Mouse (Mus musculus) layer of hippocampus, adult 2 months (tissue): ENCODE measurements around the gene Nlrp14. TPM values are rescaled to one million over a fixed set of nuclear protein-coding genes. Genes with fewer than 3 reads are reported as not detected.
A peak's percentile ranks its signal among the peaks of the same experiment; 100 is the strongest.
"Not testable (repeated sequence)": the region's sequence is repeated elsewhere in the genome, so short reads cannot be mapped to it uniquely, and the experiment has no call there.

Source experiments
- DNase-seq, 2 experiments: peaks; one replicate each; pipeline ENCODE4 v3.0.0; 2022; ENCODE audit warnings: low spot score in 2 of 2
- H3K27ac ChIP-seq: fragments of 200-600 bp; 2 replicates; pipeline ENCODE4 v1.8.1; 2022
- H3K4me3 ChIP-seq: fragments of 200-600 bp; 2 replicates; pipeline ENCODE4 v1.8.1; 2022; ENCODE audit warnings: mild to moderate bottlenecking
- CTCF ChIP-seq: fragments of 200-600 bp; conservative IDR thresholded peaks from 2 replicates; pipeline ENCODE4 v1.8.1; 2022; ENCODE audit warnings: antibody characterized with exemption, mild to moderate bottlenecking, moderate library complexity
- long read RNA-seq, 2 experiments: library from polyadenylated mRNA; stranded (forward); transcript quantifications; one replicate each; pipeline ENCODE4 v2.0.0; 2021; ENCODE audit warnings: borderline mapping rate in 2 of 2
- total RNA-seq, 2 experiments: library from RNA; stranded (reverse); gene quantifications; 2 replicates each; pipeline ENCODE4 v1.2.3; 2021

Nlrp14 gene
- not detected for total RNA-seq
- long read RNA-seq, experiment 1 = 0 reads
- long read RNA-seq, experiment 2 = 0 reads

- no peak for TF ChIP-seq CTCF
- Histone ChIP-seq H3K4me3 (no peak within 1 kb of the TSS), H3K27ac (no peak within 1 kb of the TSS)
- DNase-seq = no peak
These were observed at the start of gene Nlrp14 for GRCm38 (mm10) chr7:107166690-107167089. Gene Nlrp14 (plus strand): TSS chr7:107166990.

- not testable (repeated sequence) for H3K4me3 ChIP-seq, DNase-seq, H3K27ac ChIP-seq
These were observed 35.8 kb upstream of the Nlrp14 start, which contains the start of gene Olfr715 for GRCm38 (mm10) chr7:107130983-107131382. Gene Olfr715 (minus strand): TSS chr7:107131083.

DNA sequence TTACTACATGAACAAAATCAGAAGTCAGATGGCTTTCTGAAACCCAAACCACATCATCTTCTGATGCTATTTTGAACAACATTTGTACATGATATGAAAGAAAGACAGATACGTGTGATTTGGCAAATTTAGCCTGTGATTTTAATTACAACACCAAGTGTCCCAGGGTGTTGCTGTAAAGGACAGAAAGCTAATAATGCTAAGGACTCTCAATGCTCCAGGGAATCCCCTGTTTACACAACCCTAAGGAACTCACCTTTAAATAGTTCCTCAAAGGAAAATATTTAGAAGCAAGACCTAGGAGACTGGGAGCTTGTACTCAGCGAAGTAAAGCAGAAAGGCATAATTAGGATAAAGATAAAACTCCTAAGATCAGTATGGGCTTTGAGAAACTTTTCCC is 28.8 kb upstream of the Nlrp14 start, which contains the start of gene Olfr716:
Gene Olfr716 (plus strand): TSS at position 301 of the 400 bp plus-strand sequence.
- DNase-seq, H3K27ac ChIP-seq: not testable (repeated sequence)

DNA sequence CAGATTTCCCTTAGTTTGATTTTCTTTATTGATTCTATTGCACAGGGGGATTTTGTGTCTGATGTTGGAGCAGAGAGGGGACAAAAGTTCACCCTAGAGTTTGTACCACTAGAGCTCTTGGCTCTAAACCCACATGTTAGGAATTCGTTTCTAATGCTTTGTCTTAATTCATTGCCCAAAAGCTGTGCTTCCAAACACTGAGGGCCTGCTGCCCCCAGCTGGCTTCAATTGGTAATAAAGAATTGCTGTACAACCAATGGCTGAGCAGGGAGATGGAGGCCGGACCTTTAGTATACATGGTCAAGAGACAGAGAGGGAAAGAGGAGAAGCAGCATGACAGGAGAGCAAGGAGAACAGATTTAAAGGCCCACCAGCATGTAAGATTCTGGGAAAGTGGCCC is 13.6 kb downstream of the Nlrp14 start:
- Histone ChIP-seq H3K27ac (no peak overlapping the region), H3K4me3 (no peak overlapping the region)
- TF ChIP-seq CTCF = no peak
- no peak for DNase-seq

More for the DNA sequence above, 28.8 kb upstream of the Nlrp14 start, which contains the start of gene Olfr716:
- H3K4me3 ChIP-seq = not testable (repeated sequence)

DNA sequence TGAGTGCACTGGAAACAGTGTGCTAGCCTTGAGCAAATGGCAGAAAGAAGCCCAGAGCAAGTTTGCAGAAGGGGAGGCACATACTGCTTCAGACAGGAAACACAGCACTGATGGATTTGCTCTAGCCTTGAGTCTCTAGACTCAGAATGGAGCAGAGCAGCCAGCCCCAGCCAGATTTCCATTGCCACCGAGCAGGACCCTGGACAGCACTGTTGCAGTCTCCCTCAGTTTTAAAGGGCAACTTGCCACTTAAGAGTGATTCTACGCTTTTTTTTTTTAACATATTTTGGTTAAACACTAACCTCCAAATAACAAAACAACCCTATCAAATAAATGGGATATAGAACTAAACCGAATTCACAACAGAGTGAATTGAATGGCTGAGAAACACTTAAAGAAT is 35.0 kb downstream of the Nlrp14 start:
- Histone ChIP-seq H3K4me3 (no peak overlapping the region), H3K27ac (no peak overlapping the region)
- DNase-seq = no peak
- TF ChIP-seq CTCF = no peak

GRCm38 (mm10) chr7:107207843-107208242 is 41.1 kb downstream of the Nlrp14 start:
- DNase-seq = no peak
- H3K4me3 ChIP-seq = no peak overlapping the region
- H3K27ac ChIP-seq = no peak overlapping the region
- TF ChIP-seq CTCF = no peak

GRCm38 (mm10) chr7:107209204-107209860 is 42.5 kb downstream of the Nlrp14 start, which contains the start of gene Rbmxl2:
Gene Rbmxl2 (plus strand): TSS chr7:107209445.
- no peak for TF ChIP-seq CTCF
- Histone ChIP-seq H3K4me3 (no peak within 1 kb of the TSS), H3K27ac (no peak within 1 kb of the TSS)
- no peak for DNase-seq

- no peak for TF ChIP-seq CTCF
- Histone ChIP-seq H3K27ac (no peak overlapping the region), H3K4me3 (no peak overlapping the region)
- no peak for DNase-seq
These were observed 43.4 kb downstream of the Nlrp14 start for GRCm38 (mm10) chr7:107210126-107210576.

- Histone ChIP-seq H3K27ac (no peak overlapping the region), H3K4me3 (no peak overlapping the region)
- peak in 1 of 2 experiments; percentile 9 for DNase-seq
- TF ChIP-seq CTCF = peak; percentile 74
These were observed 48.9 kb downstream of the Nlrp14 start for GRCm38 (mm10) chr7:107215723-107216122.

- DNase-seq = no peak
- Histone ChIP-seq H3K27ac (no peak overlapping the region), H3K4me3 (no peak overlapping the region)
- TF ChIP-seq CTCF = peak; percentile 59
These were observed 50.1 kb downstream of the Nlrp14 start for GRCm38 (mm10) chr7:107216845-107217244.

DNA sequence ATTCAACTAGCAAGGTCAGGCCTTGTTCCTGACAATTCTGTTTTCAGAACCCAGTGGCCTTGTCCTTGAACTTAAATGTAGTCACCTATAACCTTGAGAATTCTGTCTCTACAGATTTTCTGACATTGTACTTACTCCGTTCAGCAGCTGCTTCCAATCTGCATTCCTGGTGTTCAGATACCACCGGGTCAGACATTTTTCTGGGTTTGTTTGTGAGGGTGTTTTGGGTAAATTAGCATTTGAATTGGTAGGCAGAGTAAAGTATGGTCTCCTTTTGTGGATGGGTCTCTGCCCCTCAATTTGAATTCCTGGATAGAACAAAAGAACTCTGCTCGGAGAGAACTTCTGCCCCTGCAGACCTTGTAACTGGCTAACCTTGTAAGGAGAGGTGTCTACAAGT is 70.1 kb downstream of the Nlrp14 start:
- no peak for DNase-seq
- no peak for TF ChIP-seq CTCF
- Histone ChIP-seq H3K4me3 (no peak overlapping the region), H3K27ac (no peak overlapping the region)

DNA sequence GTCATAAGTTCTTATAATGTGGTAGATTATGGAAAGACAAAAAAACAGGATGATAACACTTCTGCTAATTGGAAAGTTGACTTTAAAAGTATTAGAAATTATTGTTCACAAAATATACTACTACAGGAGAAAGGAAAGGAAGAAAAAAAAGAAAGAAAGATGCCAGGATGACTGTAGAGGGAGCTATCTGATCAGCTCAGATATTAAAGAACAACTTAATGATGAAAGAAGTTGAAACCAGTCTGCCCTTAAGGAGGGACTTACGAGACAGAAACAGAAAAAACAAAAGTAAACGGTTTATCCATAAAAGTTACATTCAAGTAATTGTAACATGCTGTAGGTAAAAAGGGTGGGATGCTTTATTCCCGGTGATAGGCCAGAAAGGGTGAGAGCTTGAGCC is 70.7 kb downstream of the Nlrp14 start:
- Histone ChIP-seq H3K4me3 (no peak overlapping the region), H3K27ac (no peak overlapping the region)
- peak; percentile 78 for TF ChIP-seq CTCF

DNA sequence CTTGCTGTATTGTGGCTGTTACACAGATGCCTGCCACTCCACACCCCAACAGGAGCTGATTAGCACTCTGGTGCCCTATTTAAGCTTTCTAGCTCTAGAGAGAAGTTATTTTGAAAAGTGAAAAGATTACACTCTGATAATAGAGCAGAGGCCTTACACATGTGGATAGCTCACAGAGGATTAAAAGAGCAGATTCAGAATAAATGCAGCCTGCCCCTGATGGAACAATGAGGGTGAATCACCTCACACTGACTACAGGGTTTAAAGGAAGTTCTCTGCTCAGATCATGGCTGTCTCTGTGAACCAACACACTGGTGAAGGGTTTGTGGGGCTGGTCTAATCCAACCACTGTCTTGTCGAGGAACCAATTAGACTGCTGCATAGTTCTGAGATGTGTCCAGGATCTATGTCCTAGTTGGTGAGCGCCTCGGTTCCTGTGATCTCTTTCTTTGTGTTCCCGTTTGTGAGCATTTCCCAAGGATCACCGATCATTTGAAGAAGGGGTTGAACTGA is 74.6 kb downstream of the Nlrp14 start:
- no peak for TF ChIP-seq CTCF
- no peak overlapping the region for H3K27ac ChIP-seq
- H3K4me3 ChIP-seq = no peak overlapping the region
- DNase-seq = no peak

More for the DNA sequence above, 70.7 kb downstream of the Nlrp14 start:
- DNase-seq = no peak

Other genes with a start within 250 kb of the Nlrp14 start
- not detected for gene Olfr709-ps1, start 234.8 kb upstream of the Nlrp14 start, total RNA-seq
- not detected for gene Olfr710, start 218.7 kb upstream of the Nlrp14 start, total RNA-seq
- gene Olfr6, start 203.1 kb upstream of the Nlrp14 start, total RNA-seq = under 1 TPM in 1 of 2 experiments, not detected in 1; 0.08 TPM
- gene Olfr711, start 191.5 kb upstream of the Nlrp14 start, total RNA-seq = not detected
- not detected for gene Olfr2, start 160.9 kb upstream of the Nlrp14 start, total RNA-seq
- not detected for gene Olfr713, start 135.8 kb upstream of the Nlrp14 start, total RNA-seq
- not detected for gene Olfr714, start 96.0 kb upstream of the Nlrp14 start, total RNA-seq
- gene Olfr17, start 73.8 kb upstream of the Nlrp14 start, total RNA-seq = not detected
- not detected for gene Olfr715b, start 56.6 kb upstream of the Nlrp14 start, total RNA-seq
- not detected for gene Olfr715, start 35.9 kb upstream of the Nlrp14 start, total RNA-seq
- gene Olfr716, start 28.7 kb upstream of the Nlrp14 start, total RNA-seq = not detected
- not detected for gene Rbmxl2, start 42.5 kb downstream of the Nlrp14 start, total RNA-seq
- 1 to 10 TPM; 4.4 to 5.0 TPM for gene Syt9, start 203.7 kb downstream of the Nlrp14 start, total RNA-seq